Mouse (Mus musculus) embryonic facial prominence, embryonic 12.5 days (tissue): ENCODE measurements around the gene Asb6. TPM values are rescaled to one million over a fixed set of nuclear protein-coding genes. Genes with fewer than 3 reads are reported as not detected.

Experiments
- ATAC-seq: fragments of 200-750 bp; cut with Nextera tagmentation; 2 replicates; pipeline ENCODE4 v1.8.0; 2017; ENCODE audit not compliant: insufficient number of reproducible peaks, insufficient read depth, low FRiP score, low TSS enrichment
- H3K27ac ChIP-seq: fragments of 300-500 bp; sonication (generic); 2 replicates; pipeline ENCODE4 v1.5.1; 2016; ENCODE audit warnings: mild to moderate bottlenecking
- H3K27me3 ChIP-seq: fragments of 300-500 bp; sonication (generic); 2 replicates; pipeline ENCODE4 v1.6.1; 2016; ENCODE audit warnings: mild to moderate bottlenecking, moderate library complexity
- H3K36me3 ChIP-seq: fragments of 300-500 bp; sonication (generic); 2 replicates; pipeline ENCODE4 v1.6.1; 2016; ENCODE audit warnings: mild to moderate bottlenecking
- H3K4me1 ChIP-seq: fragments of 300-500 bp; sonication (generic); 2 replicates; pipeline ENCODE4 v1.6.1; 2016
- H3K4me2 ChIP-seq: fragments of 300-500 bp; sonication (generic); replicated peaks from 2 replicates; pipeline ENCODE4 v1.6.1; 2016; ENCODE audit warnings: mild to moderate bottlenecking, moderate library complexity
- H3K4me3 ChIP-seq: fragments of 300-500 bp; sonication (generic); 2 replicates; pipeline ENCODE4 v1.5.1; 2016; ENCODE audit warnings: mild to moderate bottlenecking
- H3K9ac ChIP-seq: fragments of 300-500 bp; sonication (generic); 2 replicates; pipeline ENCODE4 v1.6.1; 2016; ENCODE audit warnings: mild to moderate bottlenecking, moderate library complexity
- H3K9me3 ChIP-seq: fragments of 300-500 bp; sonication (generic); 2 replicates; pipeline ENCODE4 v1.6.1; 2016; ENCODE audit warnings: mild to moderate bottlenecking, moderate library complexity
- WGBS: fragments of 180-500 bp; shearing (Covaris S2); methylation state at CpG from one replicate; pipeline ENCODE4 v1.1.7; 2016; 5-methylcytosine and 5-hydroxymethylcytosine counted together
- polyA plus RNA-seq: library from polyadenylated mRNA; unstranded; fragments of >200 nt; fragmentation: Nextera tagmentation; extraction: Ambion mirVana; gene quantifications from 2 replicates; pipeline ENCODE4 v1.2.1, GENCODE M21; 2016

Asb6 gene
- polyA plus RNA-seq = 40.0 and 41.8 TPM in 2 replicates

DNA sequence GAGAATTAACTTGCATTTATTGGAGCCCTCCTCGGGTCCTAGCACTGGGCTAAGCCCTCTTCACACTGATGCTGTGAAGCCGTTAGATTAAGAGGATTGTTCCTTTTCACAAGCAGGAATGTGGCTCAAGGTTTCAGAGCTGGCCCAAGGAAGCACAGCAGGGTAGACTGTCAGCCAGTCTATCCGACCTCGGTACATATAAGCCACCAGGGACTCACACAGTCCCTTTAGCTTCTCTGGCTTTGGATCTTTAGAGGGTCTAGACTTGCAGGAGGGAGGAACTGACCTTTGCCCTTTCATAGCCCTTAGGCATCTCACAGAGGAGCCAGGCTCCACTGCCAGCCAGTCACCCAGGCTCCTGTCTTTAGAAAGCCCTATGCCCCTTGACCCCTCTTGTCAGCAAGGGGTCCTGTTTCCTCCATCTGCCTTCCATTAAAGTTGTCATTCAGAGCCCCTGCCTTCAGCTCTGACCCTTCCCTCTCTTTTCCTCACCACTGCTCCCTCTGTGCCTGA lies at the start of gene Asb6:
Gene Asb6 (minus strand): TSS at position 51 of the 513 bp plus-strand sequence.
- Histone ChIP-seq H3K9ac (no peak within 1 kb of the TSS), H3K9me3 (no peaks in the 10 kb centered on the region), H3K4me3 (no peak within 1 kb of the TSS), H3K27me3 (no peaks in the 10 kb centered on the region), H3K36me3 (peaks cover 12% of the 10 kb centered on the region), H3K4me2 (no peak within 1 kb of the TSS), H3K27ac (no peak within 1 kb of the TSS), H3K4me1 (peaks cover 43% of the 10 kb centered on the region)
- WGBS = 8% methylated on average over 4 of the region's 4 CpGs
- ATAC-seq = no peak

DNA sequence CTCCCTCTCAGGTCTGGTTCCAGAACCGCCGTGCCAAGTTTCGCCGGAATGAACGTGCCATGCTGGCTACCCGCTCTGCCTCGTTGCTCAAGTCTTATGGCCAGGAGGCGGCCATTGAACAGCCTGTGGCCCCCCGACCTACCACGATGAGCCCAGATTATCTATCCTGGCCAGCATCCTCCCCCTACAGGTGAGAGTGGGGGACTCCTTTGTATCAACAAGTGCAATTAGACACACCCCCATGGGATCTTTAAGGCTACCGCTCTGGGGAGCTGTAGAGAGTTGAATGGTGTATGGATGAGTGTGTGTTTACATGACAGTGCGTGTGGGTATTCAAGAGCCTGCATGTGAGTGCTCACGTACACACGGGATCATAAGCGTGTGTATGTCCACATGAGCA lies 49.3 kb upstream of the Asb6 start:
- Histone ChIP-seq H3K4me3 (no peak overlapping the region), H3K27me3 (no peaks in the 10 kb centered on the region), H3K9ac (no peak overlapping the region), H3K4me1 (peaks cover 27% of the 10 kb centered on the region), H3K36me3 (peaks cover 52% of the 10 kb centered on the region), H3K4me2 (no peak overlapping the region), H3K9me3 (no peaks in the 10 kb centered on the region), H3K27ac (no peak overlapping the region)
- 95% methylated on average over 15 of the region's 15 CpGs for WGBS
- ATAC-seq = no peak

DNA sequence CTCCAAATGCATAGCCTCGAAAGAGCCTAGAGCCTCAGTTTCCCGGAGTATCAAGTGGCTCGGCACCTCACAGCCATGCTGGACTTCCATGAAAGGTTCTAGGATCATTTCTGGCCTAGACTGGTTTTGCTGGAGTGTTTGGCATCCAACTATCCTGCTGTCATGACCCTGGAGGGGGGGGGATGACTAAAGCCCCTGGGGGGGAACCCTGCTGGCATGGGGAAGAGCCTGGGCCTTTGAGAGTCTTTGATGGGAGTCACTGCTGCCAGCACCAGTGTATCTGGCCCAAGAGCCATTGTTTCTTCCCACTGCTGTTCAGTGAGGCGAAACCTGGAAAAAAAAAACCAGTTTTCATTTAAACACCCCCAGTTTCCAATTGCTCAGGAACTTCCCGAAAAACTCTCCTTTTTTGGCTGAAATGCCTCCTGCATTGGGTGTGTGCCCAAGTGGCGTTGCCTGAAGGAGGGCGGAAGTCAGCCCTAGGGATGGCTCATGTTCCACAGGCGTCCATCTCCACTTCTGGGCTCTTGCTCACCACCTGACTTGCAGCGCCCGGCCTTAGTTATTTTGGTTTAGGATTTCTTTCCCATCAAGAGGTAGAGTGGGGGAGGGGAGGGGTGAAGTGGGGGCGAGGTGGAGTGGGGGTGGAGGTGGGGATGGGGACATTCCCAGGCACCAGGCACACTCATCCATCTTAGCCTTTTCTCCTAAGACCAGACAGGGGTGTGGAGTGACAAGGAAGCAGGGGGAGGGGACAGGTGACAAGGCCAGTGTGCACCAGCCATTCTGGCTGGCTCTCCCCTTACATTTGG lies 45.7 kb upstream of the Asb6 start:
- Histone ChIP-seq H3K4me3 (no peak overlapping the region), H3K9ac (no peak overlapping the region; the same call in 1 of the 2 replicates), H3K27ac (peak overlapping the region; percentile 88), H3K36me3 (peaks cover 27% of the 10 kb centered on the region), H3K27me3 (no peaks in the 10 kb centered on the region), H3K4me1 (peaks cover 60% of the 10 kb centered on the region), H3K9me3 (no peaks in the 10 kb centered on the region), H3K4me2 (peak overlapping the region; percentile 13)
- 0 out of 2 replicates have a peak, but pooled peaks have one; percentile 1 for ATAC-seq
- 32% methylated on average over 11 of the region's 11 CpGs for WGBS

DNA sequence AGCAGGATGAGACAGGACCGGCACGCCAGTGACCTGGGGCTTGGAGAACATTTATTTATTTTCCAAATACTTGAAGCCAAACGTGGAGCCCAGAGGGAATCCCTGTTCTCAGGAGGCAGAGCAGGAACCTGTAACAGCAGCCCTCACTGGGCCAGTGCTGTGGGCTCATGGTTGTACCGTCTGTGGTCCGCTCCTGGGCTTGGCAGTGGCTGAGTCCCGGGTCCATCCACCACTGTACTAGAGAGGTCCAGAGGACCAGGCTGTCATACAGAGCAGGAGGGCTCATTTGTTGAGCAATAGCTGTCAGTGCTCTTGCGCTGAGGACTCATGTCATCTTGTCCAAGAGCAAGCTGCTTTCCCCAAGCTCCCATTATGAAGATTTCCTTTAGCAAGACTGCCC lies 45.0 kb upstream of the Asb6 start:
- Histone ChIP-seq H3K4me2 (no peak overlapping the region), H3K36me3 (peaks cover 20% of the 10 kb centered on the region), H3K27ac (peak overlapping the region; percentile 88), H3K4me1 (peaks cover 62% of the 10 kb centered on the region), H3K9ac (no peak overlapping the region), H3K27me3 (no peaks in the 10 kb centered on the region), H3K9me3 (no peaks in the 10 kb centered on the region), H3K4me3 (no peak overlapping the region)
- 54% methylated on average over 7 of the region's 7 CpGs for WGBS
- no peak for ATAC-seq

DNA sequence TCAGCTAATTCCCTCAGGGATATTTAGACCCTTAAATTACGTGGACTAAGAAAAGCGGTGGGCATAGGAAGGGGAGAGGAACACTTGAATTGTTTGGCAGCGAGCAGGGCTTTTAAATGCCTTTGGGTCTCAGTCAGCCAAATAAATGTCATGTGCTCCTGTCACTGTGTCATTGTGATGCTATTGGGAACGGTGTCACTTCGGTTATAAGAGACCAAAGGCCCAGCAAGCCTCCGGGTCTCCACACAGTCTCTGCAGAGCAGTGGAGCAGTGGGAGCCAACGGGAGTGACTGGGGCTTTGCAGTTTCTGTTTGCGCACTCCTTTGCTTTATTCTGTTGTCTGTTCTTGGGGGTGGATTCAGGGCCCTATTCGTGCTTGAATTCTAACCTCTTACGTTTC lies 44.3 kb upstream of the Asb6 start:
- H3K9ac ChIP-seq = no peak overlapping the region
- no peak overlapping the region for H3K4me3 ChIP-seq
- no peak overlapping the region for H3K4me2 ChIP-seq
- no peaks in the 10 kb centered on the region for H3K9me3 ChIP-seq
- peaks cover 14% of the 10 kb centered on the region for H3K36me3 ChIP-seq
- H3K27me3 ChIP-seq = no peaks in the 10 kb centered on the region
- H3K4me1 ChIP-seq = peaks cover 63% of the 10 kb centered on the region
- H3K27ac ChIP-seq = peak overlapping the region; percentile 88
- ATAC-seq = no peak
- WGBS = 30% methylated on average over 10 of the region's 10 CpGs

DNA sequence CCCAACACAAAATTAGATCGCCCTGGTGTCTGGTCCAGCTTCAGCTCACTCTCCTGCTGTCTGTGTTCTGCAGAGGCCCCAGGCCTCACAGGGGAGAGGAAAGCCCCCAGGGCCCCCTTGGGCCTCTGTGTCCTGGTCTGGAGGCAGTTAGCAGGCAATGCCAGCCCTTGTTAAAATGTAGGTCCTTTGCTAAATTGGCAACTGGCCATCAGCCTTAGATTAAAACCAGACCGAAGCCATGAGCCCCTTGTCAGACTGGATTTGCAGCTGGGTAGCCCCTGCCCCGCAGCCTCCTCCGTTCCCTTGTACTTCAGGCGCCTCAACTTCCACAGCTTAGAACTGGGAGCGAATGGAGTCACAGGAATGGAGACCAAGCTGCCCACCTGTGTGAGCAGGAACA lies 42.5 kb upstream of the Asb6 start:
- Histone ChIP-seq H3K36me3 (0 out of 2 replicates have a peak, but pooled peaks cover 5% of the 10 kb centered on the region), H3K27me3 (no peaks in the 10 kb centered on the region), H3K27ac (peak overlapping the region; percentile 92), H3K9me3 (no peaks in the 10 kb centered on the region), H3K9ac (no peak overlapping the region), H3K4me2 (0 out of 2 replicates have a peak overlapping the region, but pooled peaks have one; percentile 9), H3K4me3 (no peak overlapping the region), H3K4me1 (peaks cover 63% of the 10 kb centered on the region)
- 15% methylated on average over 6 of the region's 6 CpGs for WGBS
- no peak for ATAC-seq

DNA sequence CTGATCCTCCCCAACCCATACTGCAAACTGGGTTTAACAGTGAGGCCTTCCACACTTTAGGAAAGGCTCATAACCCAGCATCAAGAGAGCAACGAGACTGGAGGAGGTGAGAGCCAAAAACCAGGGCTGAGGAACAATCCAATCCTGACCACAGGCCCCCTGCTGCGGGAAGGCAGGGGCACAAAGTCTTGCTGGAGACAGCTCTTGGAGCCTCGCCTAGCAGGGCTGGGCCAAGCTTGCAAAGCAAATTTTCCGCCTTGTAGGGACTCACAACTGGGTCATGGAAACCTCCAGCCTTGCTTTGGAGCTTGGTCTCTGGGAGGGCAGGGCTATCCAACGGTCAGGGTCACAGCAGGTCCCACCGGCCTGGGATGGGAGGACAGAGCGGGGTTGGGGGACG lies 40.7 kb upstream of the Asb6 start:
- WGBS = 69% methylated on average over 8 of the region's 8 CpGs
- peaks cover 50% of the 10 kb centered on the region for H3K4me1 ChIP-seq
- 0 out of 2 replicates have a peak, but pooled peaks cover 5% of the 10 kb centered on the region for H3K36me3 ChIP-seq
- H3K4me3 ChIP-seq = no peak overlapping the region
- no peaks in the 10 kb centered on the region for H3K9me3 ChIP-seq
- H3K4me2 ChIP-seq = no peak overlapping the region
- H3K27ac ChIP-seq = peak overlapping the region; percentile 64
- H3K9ac ChIP-seq = no peak overlapping the region
- ATAC-seq = no peak
- H3K27me3 ChIP-seq = no peaks in the 10 kb centered on the region

DNA sequence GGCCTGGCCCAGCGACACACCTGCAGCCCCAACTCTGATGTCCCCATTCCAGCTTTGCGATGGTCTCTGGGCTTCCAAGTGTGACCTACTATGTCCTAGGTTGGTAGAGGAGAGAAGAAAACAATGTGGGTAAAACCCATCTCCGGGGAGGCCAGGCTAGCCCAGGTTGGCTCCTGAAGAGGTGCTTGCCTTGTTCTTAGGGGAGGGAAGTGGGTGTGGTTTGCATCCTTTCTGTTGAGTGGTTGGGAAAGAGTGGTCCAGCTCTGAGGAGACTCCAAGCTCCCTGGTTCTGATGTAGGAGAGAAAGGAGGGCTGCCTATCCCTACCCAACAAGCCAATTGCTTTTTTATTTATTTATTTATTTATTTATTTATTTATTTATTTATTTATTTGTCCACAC lies 35.3 kb upstream of the Asb6 start:
- ATAC-seq = no peak
- no peaks in the 10 kb centered on the region for H3K9me3 ChIP-seq
- peaks cover 51% of the 10 kb centered on the region for H3K4me1 ChIP-seq
- H3K4me3 ChIP-seq = peak overlapping the region; percentile 26; the same call in 1 of the 2 replicates
- H3K4me2 ChIP-seq = peak overlapping the region; percentile 56
- peak overlapping the region; percentile 86 for H3K27ac ChIP-seq
- no peak overlapping the region for H3K9ac ChIP-seq
- no peaks in the 10 kb centered on the region for H3K27me3 ChIP-seq
- H3K36me3 ChIP-seq = 0 out of 2 replicates have a peak, but pooled peaks cover 5% of the 10 kb centered on the region
- 33% methylated on average over 3 of the region's 3 CpGs for WGBS

DNA sequence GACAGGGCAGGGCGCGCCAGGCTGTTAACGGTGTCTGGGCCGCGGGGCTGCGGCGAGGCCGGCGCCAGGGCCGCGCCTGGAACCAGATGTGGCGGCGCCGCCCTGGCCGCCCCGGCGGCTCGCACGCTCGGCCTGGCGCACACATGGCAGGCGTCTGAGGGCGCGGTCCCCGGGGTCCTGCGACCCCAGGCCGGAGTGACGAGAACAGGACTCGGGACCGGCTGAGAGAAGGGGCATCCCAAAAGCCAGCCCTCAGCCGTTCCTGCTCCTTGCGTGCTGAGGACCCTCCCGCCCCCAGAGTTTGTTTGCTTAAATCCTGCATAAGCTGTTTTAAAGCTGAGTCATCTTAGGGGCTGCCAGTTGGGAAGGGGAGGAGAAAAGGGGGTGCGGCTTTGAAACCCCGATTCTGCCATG lies 34.8 kb upstream of the Asb6 start:
- Histone ChIP-seq H3K9ac (peak overlapping the region; percentile 56), H3K27ac (peak overlapping the region; percentile 86), H3K4me1 (peaks cover 48% of the 10 kb centered on the region), H3K9me3 (no peaks in the 10 kb centered on the region), H3K27me3 (no peaks in the 10 kb centered on the region), H3K36me3 (0 out of 2 replicates have a peak, but pooled peaks cover 5% of the 10 kb centered on the region), H3K4me3 (peak overlapping the region; percentile 26), H3K4me2 (peak overlapping the region; percentile 56)
- 0 out of 2 replicates have a peak, but pooled peaks have one; percentile 45 for ATAC-seq
- WGBS = under 1% methylated on average over 34 of the region's 35 CpGs

DNA sequence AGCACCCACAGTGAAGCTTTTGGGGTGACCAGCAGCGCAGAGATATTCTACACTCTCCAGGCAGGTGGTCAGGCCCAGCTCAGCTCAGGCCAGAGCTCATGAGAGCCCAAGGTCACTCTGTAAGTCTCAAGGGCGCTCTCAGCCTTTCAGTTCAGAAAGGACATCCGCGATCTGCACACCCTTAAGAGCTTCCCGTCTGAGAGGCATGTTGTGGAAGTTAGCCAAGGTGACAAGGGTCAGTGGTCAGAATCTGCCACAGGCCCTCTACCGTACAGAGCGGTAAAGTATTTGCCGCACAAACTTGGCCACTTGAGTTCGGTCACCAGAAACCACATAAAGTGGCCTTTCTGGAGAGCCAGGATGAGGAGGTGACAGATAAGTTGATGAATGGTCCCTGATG lies 33.4 kb upstream of the Asb6 start:
- Histone ChIP-seq H3K4me3 (no peak overlapping the region), H3K27ac (peak overlapping the region; percentile 36; the same call in 1 of the 2 replicates), H3K27me3 (no peaks in the 10 kb centered on the region), H3K9ac (no peak overlapping the region), H3K36me3 (0 out of 2 replicates have a peak, but pooled peaks cover 4% of the 10 kb centered on the region), H3K9me3 (no peaks in the 10 kb centered on the region), H3K4me2 (no peak overlapping the region), H3K4me1 (peaks cover 60% of the 10 kb centered on the region)
- no peak for ATAC-seq
- WGBS = 59% methylated on average over 9 of the region's 9 CpGs

DNA sequence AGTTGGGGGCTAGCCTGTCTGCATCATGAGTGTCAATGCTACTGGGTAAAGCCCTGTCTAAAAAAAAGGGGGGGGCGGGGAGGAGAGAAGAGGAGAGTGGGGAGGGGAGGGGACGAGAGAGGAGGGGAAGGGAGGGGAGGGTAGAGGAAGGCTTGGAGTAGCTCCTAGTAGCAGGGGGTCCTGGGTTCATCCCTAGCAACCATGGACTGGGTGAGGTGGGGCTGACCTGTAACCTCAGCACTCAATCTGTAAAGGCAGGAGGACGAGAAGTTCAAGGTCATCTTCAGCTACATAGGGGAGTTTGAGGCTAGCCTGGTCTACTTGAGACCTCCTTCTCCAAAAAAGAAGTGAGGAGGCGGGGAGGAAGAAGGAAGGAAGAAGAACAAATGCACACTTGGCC lies 31.9 kb upstream of the Asb6 start:
- peaks cover 75% of the 10 kb centered on the region for H3K4me1 ChIP-seq
- ATAC-seq = no peak

DNA sequence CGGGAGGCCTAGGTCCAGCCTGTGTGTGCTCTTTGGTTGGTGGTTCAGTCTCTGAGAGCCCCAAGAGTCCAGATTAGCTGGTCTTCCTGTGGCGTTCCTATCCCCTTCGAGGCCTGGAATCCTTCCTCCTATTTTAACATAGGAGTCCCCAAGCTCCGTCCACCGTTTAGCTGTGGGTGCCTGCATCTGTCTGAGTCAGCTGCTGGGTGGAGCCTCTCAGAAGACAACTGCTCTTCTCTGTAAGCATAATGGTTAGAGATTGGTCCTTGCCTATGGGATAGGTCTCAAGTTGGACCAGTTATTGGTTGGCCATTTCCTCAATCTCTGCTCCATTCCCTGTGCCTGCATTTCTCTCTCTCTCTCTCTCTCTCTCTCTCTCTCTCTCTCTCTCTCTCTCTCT lies 29.6 kb upstream of the Asb6 start:
- H3K4me2 ChIP-seq = no peak overlapping the region
- 0 out of 2 replicates have a peak overlapping the region, but pooled peaks have one; percentile 23 for H3K27ac ChIP-seq
- no peak for ATAC-seq
- no peak overlapping the region for H3K9ac ChIP-seq
- H3K4me1 ChIP-seq = peaks cover 84% of the 10 kb centered on the region
- 0 out of 2 replicates have a peak, but pooled peaks cover 4% of the 10 kb centered on the region for H3K36me3 ChIP-seq
- H3K9me3 ChIP-seq = no peaks in the 10 kb centered on the region
- no peak overlapping the region for H3K4me3 ChIP-seq
- no peaks in the 10 kb centered on the region for H3K27me3 ChIP-seq
- whole genome bisulfite sequencing = 74% methylated on average over 5 of the region's 5 CpGs

More for the DNA sequence above, 31.9 kb upstream of the Asb6 start:
- Histone ChIP-seq H3K27me3 (no peaks in the 10 kb centered on the region), H3K4me3 (no peak overlapping the region), H3K36me3 (0 out of 2 replicates have a peak, but pooled peaks cover 3% of the 10 kb centered on the region), H3K27ac (peak overlapping the region; percentile 37), H3K9ac (no peak overlapping the region), H3K4me2 (no peak overlapping the region), H3K9me3 (no peaks in the 10 kb centered on the region)
- 62% methylated on average over 4 of the region's 4 CpGs for WGBS
